Mouse (Mus musculus): ENCODE measurements around the gene Maml1. TPM values are rescaled to one million over a fixed set of nuclear protein-coding genes. Genes with fewer than 3 reads are reported as not detected.

The Maml1 gene
- polyA plus RNA-seq, 1 experiment from 2014 or later, result 2.6 TPM

- H3K9ac ChIP-seq (ENCODE audit: low read length), result peak overlapping the region; percentile 8; the same call in 1 of the 2 replicates
- H3K27me3 ChIP-seq (ENCODE audit: control insufficient read depth, insufficient read depth, low read length), result no peaks in the 10 kb centered on the region
- H3K4me1 ChIP-seq (ENCODE audit: control insufficient read depth, insufficient read depth, low read length), result peaks cover 39% of the 10 kb centered on the region
- H3K4me3 ChIP-seq (ENCODE audit: low read length), result no peak overlapping the region
- no peak for ATAC-seq (replicated peaks; ENCODE audit: extremely low read depth, insufficient read depth, low FRiP score)
- peaks cover 6% of the 10 kb centered on the region for H3K36me3 ChIP-seq (ENCODE audit: control insufficient read depth, insufficient read depth)
- 60% methylated on average over 3 of the region's 3 CpGs for WGBS
- H3K27ac ChIP-seq (ENCODE audit: low read length), result peak overlapping the region; percentile 84
- no peaks in the 10 kb centered on the region for H3K9me3 ChIP-seq (replicated peaks; ENCODE audit: control insufficient read depth, low read length)
- no peak overlapping the region for H3K4me2 ChIP-seq (ENCODE audit: low read depth, low read length)
Observed at GRCm38 (mm10) chr11:50212060-50212739, 79.9 kb downstream of the Maml1 start.

- ATAC-seq (replicated peaks; ENCODE audit: extremely low read depth, insufficient read depth, low FRiP score), result no peak
- Histone ChIP-seq H3K27me3 (ENCODE audit: control insufficient read depth, insufficient read depth, low read length) (no peaks in the 10 kb centered on the region), H3K9me3 (replicated peaks; ENCODE audit: control insufficient read depth, low read length) (no peaks in the 10 kb centered on the region), H3K4me3 (ENCODE audit: low read length) (peak overlapping the region; percentile 85), H3K4me1 (ENCODE audit: control insufficient read depth, insufficient read depth, low read length) (peaks cover 39% of the 10 kb centered on the region), H3K9ac (ENCODE audit: low read length) (peak overlapping the region; percentile 95), H3K27ac (ENCODE audit: low read length) (peak overlapping the region; percentile 98), H3K36me3 (ENCODE audit: control insufficient read depth, insufficient read depth) (peaks cover 13% of the 10 kb centered on the region), H3K4me2 (ENCODE audit: low read depth, low read length) (peak overlapping the region; percentile 82)
- WGBS, result 84% methylated on average over 3 of the region's 3 CpGs
Observed at GRCm38 (mm10) chr11:50211322-50212059, 80.6 kb downstream of the Maml1 start.

- Histone ChIP-seq H3K9me3 (replicated peaks; ENCODE audit: control insufficient read depth, low read length) (no peaks in the 10 kb centered on the region), H3K27ac (ENCODE audit: low read length) (peak within 1 kb of the TSS; percentile 98), H3K4me1 (ENCODE audit: control insufficient read depth, insufficient read depth, low read length) (peaks cover 37% of the 10 kb centered on the region), H3K4me2 (ENCODE audit: low read depth, low read length) (peak within 1 kb of the TSS; percentile 82), H3K36me3 (ENCODE audit: control insufficient read depth, insufficient read depth) (peaks cover 22% of the 10 kb centered on the region), H3K27me3 (ENCODE audit: control insufficient read depth, insufficient read depth, low read length) (no peaks in the 10 kb centered on the region), H3K9ac (ENCODE audit: low read length) (peak within 1 kb of the TSS; percentile 95), H3K4me3 (ENCODE audit: low read length) (peak within 1 kb of the TSS; percentile 85)
- under 1% methylated on average over 48 of the region's 48 CpGs for WGBS
- peak; percentile 59 for ATAC-seq (replicated peaks; ENCODE audit: extremely low read depth, insufficient read depth, low FRiP score)
Observed at GRCm38 (mm10) chr11:50210505-50211151, 81.5 kb downstream of the Maml1 start, which contains the start of the genes Sqstm1 and Mgat4b. Gene Sqstm1 (minus strand): TSS chr11:50210827. Gene Mgat4b (plus strand): TSS chr11:50210890.

GRCm38 (mm10) chr11:50210101-50210504 lies 82.0 kb downstream of the Maml1 start:
- peak overlapping the region; percentile 85 for H3K4me3 ChIP-seq (ENCODE audit: low read length)
- peak overlapping the region; percentile 82 for H3K4me2 ChIP-seq (ENCODE audit: low read depth, low read length)
- H3K36me3 ChIP-seq (ENCODE audit: control insufficient read depth, insufficient read depth), result peaks cover 23% of the 10 kb centered on the region
- H3K9ac ChIP-seq (ENCODE audit: low read length), result peak overlapping the region; percentile 95
- peaks cover 34% of the 10 kb centered on the region for H3K4me1 ChIP-seq (ENCODE audit: control insufficient read depth, insufficient read depth, low read length)
- H3K27ac ChIP-seq (ENCODE audit: low read length), result peak overlapping the region; percentile 98
- peak; percentile 90 for ATAC-seq (replicated peaks; ENCODE audit: extremely low read depth, insufficient read depth, low FRiP score)
- WGBS, result under 1% methylated on average over 24 of the region's 24 CpGs
- H3K9me3 ChIP-seq (replicated peaks; ENCODE audit: control insufficient read depth, low read length), result no peaks in the 10 kb centered on the region
- no peaks in the 10 kb centered on the region for H3K27me3 ChIP-seq (ENCODE audit: control insufficient read depth, insufficient read depth, low read length)

GRCm38 (mm10) chr11:50208039-50208438 lies 84.1 kb downstream of the Maml1 start:
- Histone ChIP-seq H3K27ac (ENCODE audit: low read length) (no peak overlapping the region), H3K9me3 (replicated peaks; ENCODE audit: control insufficient read depth, low read length) (no peaks in the 10 kb centered on the region), H3K4me3 (ENCODE audit: low read length) (no peak overlapping the region), H3K4me2 (ENCODE audit: low read depth, low read length) (no peak overlapping the region), H3K36me3 (ENCODE audit: control insufficient read depth, insufficient read depth) (peaks cover 39% of the 10 kb centered on the region), H3K27me3 (ENCODE audit: control insufficient read depth, insufficient read depth, low read length) (no peaks in the 10 kb centered on the region), H3K4me1 (ENCODE audit: control insufficient read depth, insufficient read depth, low read length) (peaks cover 26% of the 10 kb centered on the region), H3K9ac (ENCODE audit: low read length) (no peak overlapping the region)
- 90% methylated on average over 5 of the region's 5 CpGs for WGBS
- no peak for ATAC-seq (replicated peaks; ENCODE audit: extremely low read depth, insufficient read depth, low FRiP score)

GRCm38 (mm10) chr11:50207344-50207743 lies 84.8 kb downstream of the Maml1 start:
- ATAC-seq (replicated peaks; ENCODE audit: extremely low read depth, insufficient read depth, low FRiP score), result no peak

DNA sequence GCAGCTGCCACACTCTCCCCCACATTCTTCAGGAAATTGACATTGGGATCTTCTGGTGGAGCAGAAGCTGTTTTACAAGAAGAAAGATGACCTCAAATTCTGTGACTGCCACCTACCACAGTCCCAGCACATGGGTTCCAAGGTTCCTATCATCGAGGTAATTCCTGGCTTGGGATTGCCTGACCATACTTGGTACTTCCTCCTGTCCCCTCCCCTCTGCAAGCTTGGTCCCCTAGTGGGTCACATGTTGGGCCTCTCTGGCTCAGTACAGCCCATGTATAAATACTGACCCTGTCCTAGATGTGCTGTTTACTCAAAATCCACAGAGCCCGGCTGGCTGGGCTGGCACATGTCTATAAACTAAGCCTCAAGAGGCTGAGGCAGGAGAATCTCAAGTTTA lies 86.1 kb downstream of the Maml1 start:
- H3K27ac ChIP-seq (ENCODE audit: low read length), result no peak overlapping the region
- H3K27me3 ChIP-seq (ENCODE audit: control insufficient read depth, insufficient read depth, low read length), result no peaks in the 10 kb centered on the region
- ATAC-seq (replicated peaks; ENCODE audit: extremely low read depth, insufficient read depth, low FRiP score), result no peak
- no peak overlapping the region for H3K4me3 ChIP-seq (ENCODE audit: low read length)
- H3K36me3 ChIP-seq (ENCODE audit: control insufficient read depth, insufficient read depth), result peaks cover 58% of the 10 kb centered on the region
- no peaks in the 10 kb centered on the region for H3K9me3 ChIP-seq (replicated peaks; ENCODE audit: control insufficient read depth, low read length)
- peaks cover 13% of the 10 kb centered on the region for H3K4me1 ChIP-seq (ENCODE audit: control insufficient read depth, insufficient read depth, low read length)
- 81% methylated on average over 2 of the region's 2 CpGs for WGBS
- H3K4me2 ChIP-seq (ENCODE audit: low read depth, low read length), result no peak overlapping the region
- no peak overlapping the region for H3K9ac ChIP-seq (ENCODE audit: low read length)

More at GRCm38 (mm10) chr11:50207344-50207743, 84.8 kb downstream of the Maml1 start:
- no peak overlapping the region for H3K9ac ChIP-seq (ENCODE audit: low read length)
- H3K27me3 ChIP-seq (ENCODE audit: control insufficient read depth, insufficient read depth, low read length), result no peaks in the 10 kb centered on the region
- H3K36me3 ChIP-seq (ENCODE audit: control insufficient read depth, insufficient read depth), result peaks cover 45% of the 10 kb centered on the region
- no peak overlapping the region for H3K27ac ChIP-seq (ENCODE audit: low read length)
- H3K4me2 ChIP-seq (ENCODE audit: low read depth, low read length), result no peak overlapping the region
- no peak overlapping the region for H3K4me3 ChIP-seq (ENCODE audit: low read length)
- 91% methylated on average over 14 of the region's 14 CpGs for WGBS
- H3K4me1 ChIP-seq (ENCODE audit: control insufficient read depth, insufficient read depth, low read length), result peaks cover 20% of the 10 kb centered on the region
- no peaks in the 10 kb centered on the region for H3K9me3 ChIP-seq (replicated peaks; ENCODE audit: control insufficient read depth, low read length)

All from heart, embryonic 16.5 days (tissue).